Mouse (Mus musculus) liver, embryonic 13.5 days (tissue): ENCODE measurements at regions not wholly inside any gene's neighbourhood (a gene's known extent, or its start where the extent isn't known, plus 50 kb on each side); places are given as distances from the start of the nearest gene placed in this dataset.

Experiments
- ATAC-seq: fragments of 200-750 bp; cut with Nextera tagmentation; 2 replicates; pipeline ENCODE4 v1.8.0; 2017; ENCODE audit warnings: low read depth, mild to moderate bottlenecking, moderate number of reproducible peaks, moderate library complexity
- DNase-seq: peaks from one replicate; pipeline ENCODE4 v3.0.0; 2022
- H3K27ac ChIP-seq: fragments of 300-500 bp; sonication (generic); 2 replicates; pipeline ENCODE4 v1.5.1; 2015; ENCODE audit warnings: moderate library complexity, mild to moderate bottlenecking, inconsistent platforms
- H3K27me3 ChIP-seq: fragments of 300-500 bp; sonication (generic); 2 replicates; pipeline ENCODE4 v1.6.1; 2015; ENCODE audit warnings: mild to moderate bottlenecking, inconsistent platforms
- H3K36me3 ChIP-seq: fragments of 300-500 bp; sonication (generic); 2 replicates; pipeline ENCODE4 v1.6.1; 2015; ENCODE audit warnings: mild to moderate bottlenecking, inconsistent platforms
- H3K4me1 ChIP-seq: fragments of 300-500 bp; sonication (generic); replicated peaks from 2 replicates; pipeline ENCODE4 v1.6.1; 2015; ENCODE audit warnings: inconsistent platforms
- H3K4me2 ChIP-seq: fragments of 300-500 bp; sonication (generic); 2 replicates; pipeline ENCODE4 v1.6.1; 2015; ENCODE audit warnings: inconsistent platforms, mild to moderate bottlenecking, moderate library complexity
- H3K4me3 ChIP-seq: fragments of 300-500 bp; sonication (generic); replicated peaks from 2 replicates; pipeline ENCODE4 v1.5.1; 2015; ENCODE audit warnings: mild to moderate bottlenecking, inconsistent platforms
- H3K9ac ChIP-seq: fragments of 300-500 bp; sonication (generic); 2 replicates; pipeline ENCODE4 v1.6.1; 2015; ENCODE audit warnings: mild to moderate bottlenecking, inconsistent platforms
- H3K9me3 ChIP-seq: fragments of 300-500 bp; sonication (generic); replicated peaks from 2 replicates; pipeline ENCODE4 v1.6.1; 2016; ENCODE audit warnings: inconsistent platforms
- WGBS: fragments of 180-500 bp; shearing (Covaris S2); methylation state at CpG from one replicate; pipeline ENCODE4 v1.1.7; 2015; ENCODE audit not compliant: insufficient replicate concordance; 5-methylcytosine and 5-hydroxymethylcytosine counted together

DNA sequence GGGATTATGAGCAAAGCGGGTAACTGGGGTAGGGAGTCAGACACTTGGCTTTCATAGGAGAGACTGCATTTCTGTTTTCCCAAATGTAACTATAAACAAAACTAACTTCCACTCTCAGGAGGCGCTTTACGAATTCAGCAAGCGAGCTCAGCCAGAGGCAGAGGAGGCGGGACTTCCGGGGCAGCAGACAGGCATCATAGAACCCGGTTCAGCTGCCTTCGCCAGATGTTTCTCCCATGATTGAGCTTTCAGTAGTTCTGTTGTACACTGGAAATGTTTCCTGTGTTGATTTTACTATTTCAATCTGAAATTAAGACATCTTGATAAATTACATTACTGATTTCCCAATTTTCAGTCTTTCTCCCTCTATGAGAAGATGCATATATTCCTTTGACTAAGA, 92.9 kb downstream of the Zfp365 start:
- ATAC-seq (no peak), DNase-seq (no peak)
- Histone ChIP-seq H3K4me1 (no peaks in the 10 kb centered on the region), H3K36me3 (no peaks in the 10 kb centered on the region), H3K9ac (no peak overlapping the region), H3K27ac (no peak overlapping the region), H3K4me2 (no peak overlapping the region), H3K27me3 (no peaks in the 10 kb centered on the region), H3K9me3 (no peaks in the 10 kb centered on the region), H3K4me3 (no peak overlapping the region)
- WGBS, result 80% methylated on average over 8 of the region's 8 CpGs

- ATAC-seq (no peak), DNase-seq (no peak)
- Histone ChIP-seq H3K9me3 (no peaks in the 10 kb centered on the region), H3K4me1 (no peaks in the 10 kb centered on the region), H3K27me3 (no peaks in the 10 kb centered on the region), H3K36me3 (no peaks in the 10 kb centered on the region), H3K9ac (no peak overlapping the region), H3K4me3 (no peak overlapping the region), H3K27ac (no peak overlapping the region), H3K4me2 (no peak overlapping the region)
- WGBS, result 42% methylated on average over 4 of the region's 4 CpGs
These were observed 98.6 kb downstream of the Zfp365 start for GRCm38 (mm10) chr10:67813901-67814300.

DNA sequence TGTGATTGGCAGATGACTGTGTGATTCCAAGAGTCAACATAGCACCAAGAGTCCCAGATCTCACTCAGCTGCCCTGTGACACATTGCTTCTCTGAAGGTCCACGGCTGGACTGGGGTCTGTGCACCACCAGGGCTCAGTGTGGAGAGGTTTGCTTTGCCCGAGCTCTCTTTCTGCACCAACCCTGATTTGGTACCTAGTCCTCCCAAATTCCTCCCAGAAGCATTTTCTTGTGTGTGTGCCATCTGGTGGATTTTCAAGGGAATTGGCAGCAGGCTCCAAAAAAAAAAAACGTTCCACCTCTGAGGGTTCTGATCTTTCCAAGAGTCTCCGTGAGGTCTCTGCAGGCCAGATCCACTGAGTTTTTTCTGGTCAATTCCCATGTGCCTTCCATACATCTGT, 107.3 kb downstream of the Zfp365 start:
- Histone ChIP-seq H3K4me3 (no peak overlapping the region), H3K9ac (no peak overlapping the region), H3K9me3 (peaks cover 7% of the 10 kb centered on the region; the same call in 1 of the 2 replicates), H3K4me2 (no peak overlapping the region), H3K36me3 (no peaks in the 10 kb centered on the region), H3K27ac (no peak overlapping the region), H3K27me3 (no peaks in the 10 kb centered on the region), H3K4me1 (no peaks in the 10 kb centered on the region)
- ATAC-seq (no peak), DNase-seq (no peak)
- 38% methylated on average over 4 of the region's 4 CpGs for WGBS

DNA sequence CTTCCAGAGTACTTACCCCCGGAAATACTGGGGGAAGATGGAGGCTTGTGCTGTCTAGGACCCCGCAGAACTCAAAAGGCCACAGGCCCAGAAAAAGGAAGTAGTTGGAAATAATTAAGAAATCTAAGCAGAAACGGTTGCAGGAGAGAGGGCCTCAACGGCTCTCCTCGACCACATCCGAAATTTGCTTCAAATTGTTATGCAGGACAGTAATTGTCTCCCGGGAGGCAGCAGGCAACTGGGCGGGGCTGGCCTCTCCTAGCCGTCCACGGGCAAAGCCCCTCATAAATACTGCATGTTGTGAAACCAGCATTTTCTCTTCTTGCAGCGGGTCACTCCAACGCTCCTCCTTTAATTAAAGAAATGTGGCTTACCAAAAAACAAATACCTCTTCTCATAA, 107.8 kb downstream of the Zfp365 start:
- no peak overlapping the region for H3K4me2 ChIP-seq

DNA sequence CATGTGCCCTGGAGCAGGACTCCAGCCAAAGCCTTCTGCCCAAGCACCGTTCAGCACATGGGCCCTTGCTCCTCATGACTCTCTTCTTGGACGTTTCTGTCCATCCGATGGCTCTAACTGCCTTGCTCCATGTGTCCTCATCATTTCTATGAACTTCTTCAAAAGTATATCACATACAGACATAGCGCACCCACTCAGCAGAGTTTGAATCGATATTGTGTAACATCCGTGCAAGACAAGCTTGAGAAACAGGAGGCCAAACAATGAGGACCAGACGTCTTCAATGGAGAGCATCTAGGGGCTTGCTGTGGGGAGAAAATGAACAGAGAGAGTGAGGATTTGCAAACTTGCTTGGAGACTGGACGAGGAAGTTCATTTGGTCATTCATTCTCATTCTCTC, 110.3 kb downstream of the Zfp365 start:
- no peaks in the 10 kb centered on the region; the same call in 1 of the 2 replicates for H3K9me3 ChIP-seq
- no peaks in the 10 kb centered on the region for H3K36me3 ChIP-seq
- no peaks in the 10 kb centered on the region for H3K27me3 ChIP-seq
- DNase-seq (no peak), ATAC-seq (no peak)
- H3K4me2 ChIP-seq, result no peak overlapping the region
- WGBS, result 77% methylated on average over 8 of the region's 8 CpGs
- H3K4me1 ChIP-seq, result no peaks in the 10 kb centered on the region
- H3K9ac ChIP-seq, result no peak overlapping the region
- no peak overlapping the region for H3K4me3 ChIP-seq
- no peak overlapping the region for H3K27ac ChIP-seq

More for the DNA sequence above, 107.8 kb downstream of the Zfp365 start:
- ATAC-seq (no peak), DNase-seq (no peak)
- Histone ChIP-seq H3K27me3 (no peaks in the 10 kb centered on the region), H3K27ac (no peak overlapping the region), H3K4me1 (no peaks in the 10 kb centered on the region), H3K4me3 (no peak overlapping the region), H3K9me3 (peaks cover 7% of the 10 kb centered on the region; the same call in 1 of the 2 replicates), H3K9ac (no peak overlapping the region), H3K36me3 (no peaks in the 10 kb centered on the region)
- whole genome bisulfite sequencing, result 23% methylated on average over 12 of the region's 12 CpGs

- no peak for ATAC-seq
- 76% methylated on average over 1 of the region's 1 CpGs for WGBS
- Histone ChIP-seq H3K9ac (no peak overlapping the region), H3K4me2 (no peak overlapping the region), H3K27me3 (no peaks in the 10 kb centered on the region), H3K4me3 (no peak overlapping the region), H3K36me3 (no peaks in the 10 kb centered on the region), H3K9me3 (no peaks in the 10 kb centered on the region; the same call in 1 of the 2 replicates), H3K27ac (no peak overlapping the region), H3K4me1 (no peaks in the 10 kb centered on the region)
- DNase-seq, result no peak
These were observed 110.8 kb downstream of the Zfp365 start for GRCm38 (mm10) chr10:67801619-67802018.

DNA sequence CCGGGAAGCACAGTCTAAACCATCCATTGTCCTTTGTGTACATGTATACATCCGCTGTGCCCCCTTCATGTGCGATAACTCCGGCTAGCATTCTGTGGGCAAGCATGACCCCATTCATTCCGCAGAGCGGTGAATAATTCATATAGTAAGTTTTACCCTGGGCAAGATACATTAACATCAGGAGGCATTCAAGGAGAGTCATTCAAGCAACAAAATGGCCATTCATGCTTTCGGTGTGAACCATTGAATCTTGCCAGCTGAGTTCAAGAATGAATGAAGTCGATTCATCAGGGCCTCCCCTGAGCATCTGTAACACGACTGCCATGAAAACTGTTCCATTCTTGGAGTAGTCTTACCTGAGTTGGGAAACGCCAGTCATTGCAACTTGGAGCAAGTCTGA, 113.5 kb downstream of the Zfp365 start:
- Histone ChIP-seq H3K27me3 (no peaks in the 10 kb centered on the region), H3K4me3 (no peak overlapping the region), H3K9me3 (no peaks in the 10 kb centered on the region), H3K9ac (no peak overlapping the region), H3K27ac (no peak overlapping the region), H3K4me1 (no peaks in the 10 kb centered on the region), H3K4me2 (no peak overlapping the region), H3K36me3 (no peaks in the 10 kb centered on the region)
- no peak for ATAC-seq
- no peak for DNase-seq
- WGBS, result 71% methylated on average over 10 of the region's 10 CpGs

- ATAC-seq (no peak), DNase-seq (no peak)
- Histone ChIP-seq H3K9me3 (no peaks in the 10 kb centered on the region), H3K4me3 (no peak overlapping the region), H3K27ac (no peak overlapping the region), H3K36me3 (no peaks in the 10 kb centered on the region), H3K4me2 (no peak overlapping the region), H3K27me3 (no peaks in the 10 kb centered on the region), H3K9ac (no peak overlapping the region), H3K4me1 (no peaks in the 10 kb centered on the region)
- WGBS, result 64% methylated on average over 3 of the region's 3 CpGs
These were observed 119.3 kb downstream of the Zfp365 start for GRCm38 (mm10) chr10:67793206-67793605.

DNA sequence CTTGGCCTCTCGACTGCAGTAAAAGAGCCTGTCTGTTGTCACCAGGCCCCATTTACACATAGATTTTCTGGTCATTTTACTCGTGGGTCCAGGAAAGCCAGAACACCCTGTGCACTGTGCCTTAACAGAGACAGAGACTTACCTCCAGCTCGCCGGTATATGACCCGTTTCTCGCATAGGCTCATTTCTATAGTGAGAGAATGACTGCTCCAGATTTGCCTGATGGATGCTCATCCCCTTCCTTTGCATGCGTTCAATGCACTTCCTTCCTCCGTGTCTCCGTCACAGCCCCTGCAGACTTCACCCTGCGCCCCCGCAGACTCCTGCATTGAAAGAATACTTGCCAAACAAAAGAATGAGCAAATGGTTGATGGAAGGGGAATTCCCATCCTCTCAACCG, 122.8 kb downstream of the Zfp365 start:
- no peak for DNase-seq
- H3K36me3 ChIP-seq, result no peaks in the 10 kb centered on the region
- no peak for ATAC-seq
- H3K9ac ChIP-seq, result no peak overlapping the region
- no peaks in the 10 kb centered on the region for H3K4me1 ChIP-seq
- H3K4me2 ChIP-seq, result no peak overlapping the region
- H3K9me3 ChIP-seq, result no peaks in the 10 kb centered on the region
- no peak overlapping the region for H3K4me3 ChIP-seq
- H3K27ac ChIP-seq, result no peak overlapping the region
- H3K27me3 ChIP-seq, result no peaks in the 10 kb centered on the region
- 60% methylated on average over 12 of the region's 12 CpGs for WGBS

DNA sequence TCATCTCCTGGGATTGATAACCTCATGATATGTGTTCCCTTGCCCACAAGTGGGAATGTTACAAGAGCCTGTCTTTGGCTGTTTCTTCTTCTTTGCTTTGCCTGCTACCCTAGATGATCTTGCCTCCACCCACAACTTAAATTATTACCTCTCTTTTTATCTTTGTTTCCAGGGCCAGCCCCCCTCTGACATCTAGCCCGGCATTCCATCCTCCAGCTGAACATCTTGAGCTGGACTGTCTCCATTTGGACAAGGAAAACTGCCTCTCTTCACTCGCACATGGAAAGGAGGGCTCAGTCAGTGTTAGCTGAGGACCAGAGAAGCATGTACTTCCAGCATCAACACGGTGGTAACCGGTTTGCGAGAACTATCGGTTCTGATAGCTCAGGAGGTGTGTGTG, 124.3 kb downstream of the Zfp365 start:
- DNase-seq, result no peak
- Histone ChIP-seq H3K9ac (no peak overlapping the region), H3K4me1 (no peaks in the 10 kb centered on the region), H3K27me3 (no peaks in the 10 kb centered on the region), H3K4me2 (no peak overlapping the region), H3K27ac (no peak overlapping the region), H3K9me3 (no peaks in the 10 kb centered on the region), H3K36me3 (no peaks in the 10 kb centered on the region), H3K4me3 (no peak overlapping the region)
- no peak for ATAC-seq
- WGBS, result 60% methylated on average over 6 of the region's 6 CpGs

DNA sequence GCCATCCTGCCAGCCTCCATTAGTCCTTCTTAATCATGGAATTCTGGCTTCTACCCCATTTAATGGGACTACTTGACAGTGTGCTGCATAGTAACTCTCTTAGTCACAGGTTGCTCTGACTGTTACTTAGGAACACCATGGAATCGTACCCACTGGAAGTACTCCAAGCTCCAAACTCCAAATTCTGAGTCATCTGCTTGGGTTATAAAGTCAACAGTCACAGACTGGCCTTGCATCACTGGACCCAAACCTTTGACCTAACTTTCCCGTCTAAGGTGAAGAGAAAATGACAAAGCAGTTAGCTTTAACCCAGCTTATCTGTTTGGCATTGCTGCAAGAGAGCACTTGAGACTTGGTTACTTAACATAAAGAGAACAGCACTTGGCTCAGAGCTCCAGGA, 126.9 kb downstream of the Zfp365 start:
- WGBS, result 49% methylated on average over 2 of the region's 2 CpGs
- H3K27me3 ChIP-seq, result no peaks in the 10 kb centered on the region
- no peaks in the 10 kb centered on the region for H3K36me3 ChIP-seq
- H3K4me1 ChIP-seq, result no peaks in the 10 kb centered on the region
- no peak overlapping the region for H3K4me2 ChIP-seq
- H3K4me3 ChIP-seq, result no peak overlapping the region
- no peak overlapping the region for H3K27ac ChIP-seq
- DNase-seq (no peak), ATAC-seq (no peak)
- no peak overlapping the region for H3K9ac ChIP-seq
- H3K9me3 ChIP-seq, result no peaks in the 10 kb centered on the region

- no peak overlapping the region for H3K4me2 ChIP-seq
- 62% methylated on average over 10 of the region's 10 CpGs for WGBS
- no peaks in the 10 kb centered on the region for H3K9me3 ChIP-seq
- no peak overlapping the region for H3K27ac ChIP-seq
- H3K4me1 ChIP-seq, result no peaks in the 10 kb centered on the region
- H3K36me3 ChIP-seq, result no peaks in the 10 kb centered on the region
- H3K4me3 ChIP-seq, result no peak overlapping the region
- DNase-seq (no peak), ATAC-seq (no peak)
- no peaks in the 10 kb centered on the region for H3K27me3 ChIP-seq
- no peak overlapping the region for H3K9ac ChIP-seq
These were observed 134.1 kb downstream of the Zfp365 start for GRCm38 (mm10) chr10:67778341-67778740.
